Mouse (Mus musculus): ENCODE results near the gene Syne1.

Syne1 gene

DNA sequence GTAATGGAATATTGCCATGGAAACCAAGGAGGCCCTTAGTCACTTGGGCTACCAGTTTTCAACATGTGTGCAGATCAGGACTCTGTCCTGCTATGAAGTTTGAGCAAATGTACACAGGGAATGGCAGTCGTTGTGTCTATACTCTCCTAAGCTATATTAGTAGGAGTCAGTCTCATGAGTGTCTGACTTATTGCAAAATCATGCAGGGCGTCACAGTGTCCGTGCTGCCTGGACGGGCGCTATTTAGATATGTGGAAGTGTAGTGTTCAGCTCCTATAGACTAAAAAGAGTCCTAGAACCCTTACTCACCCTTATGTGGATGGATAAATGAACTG, 261.7 kb downstream of the Syne1 start:
- no peak for DNase-seq

DNA sequence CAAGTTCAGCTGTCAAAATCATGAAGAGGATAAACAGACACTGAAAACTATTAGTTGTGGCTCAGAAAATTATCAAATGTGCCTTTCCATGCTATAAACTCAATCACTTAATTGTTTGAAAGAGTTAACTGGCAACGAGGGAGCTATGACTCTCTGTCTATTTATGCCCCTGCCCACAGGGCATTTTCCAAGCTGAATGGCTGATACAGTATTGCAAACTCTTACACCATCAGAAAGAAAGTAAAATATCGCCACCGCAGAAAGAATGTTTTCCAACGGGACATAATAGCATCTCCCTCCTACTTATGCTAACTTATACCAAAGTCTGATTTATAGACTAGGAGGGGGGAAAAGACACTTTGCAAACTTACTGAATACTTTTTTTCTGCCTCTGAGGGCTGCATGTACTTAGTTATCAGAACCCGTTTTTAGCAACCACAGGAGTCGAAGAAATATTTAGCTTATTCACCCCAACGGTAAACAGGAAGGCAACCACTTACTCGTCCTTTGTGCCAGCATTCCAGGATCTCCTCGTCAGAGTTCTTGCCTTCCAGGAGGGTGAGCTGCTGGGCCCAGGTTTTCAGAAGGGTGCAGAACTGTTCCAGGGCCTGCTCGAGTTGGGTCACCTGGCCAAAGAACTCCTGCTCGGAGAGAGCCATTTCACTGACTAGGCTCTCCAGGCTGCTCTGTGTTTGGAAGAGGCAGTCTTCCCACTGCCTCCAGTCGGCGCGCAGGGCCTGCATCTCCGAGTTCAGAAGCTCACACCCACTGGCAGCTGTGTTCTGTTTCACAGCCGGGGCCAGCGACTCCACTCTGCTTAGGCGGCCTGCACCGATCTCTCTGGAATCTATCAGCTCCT, 262.3 kb downstream of the Syne1 start:
- DNase-seq, result peak; percentile 31 to 32

DNA sequence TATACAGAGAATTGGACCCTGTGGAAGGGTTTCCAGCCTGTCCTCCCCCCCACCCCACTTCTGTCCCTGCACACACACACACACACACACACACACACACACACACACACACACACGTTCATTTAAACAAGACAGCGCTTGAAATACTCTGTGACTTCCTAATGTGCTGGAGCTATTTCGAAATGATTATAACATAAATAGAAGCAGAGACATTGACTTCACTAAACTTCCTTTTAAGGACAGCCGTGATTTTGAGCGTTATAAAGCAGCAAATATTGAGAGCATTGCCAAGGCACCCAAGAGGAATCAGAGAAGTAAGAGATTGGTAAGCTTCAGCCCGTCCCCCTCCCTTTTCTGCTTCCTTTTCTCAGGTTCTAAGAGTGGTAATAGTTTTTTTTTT, 263.0 kb downstream of the Syne1 start:
- no peak for DNase-seq

DNA sequence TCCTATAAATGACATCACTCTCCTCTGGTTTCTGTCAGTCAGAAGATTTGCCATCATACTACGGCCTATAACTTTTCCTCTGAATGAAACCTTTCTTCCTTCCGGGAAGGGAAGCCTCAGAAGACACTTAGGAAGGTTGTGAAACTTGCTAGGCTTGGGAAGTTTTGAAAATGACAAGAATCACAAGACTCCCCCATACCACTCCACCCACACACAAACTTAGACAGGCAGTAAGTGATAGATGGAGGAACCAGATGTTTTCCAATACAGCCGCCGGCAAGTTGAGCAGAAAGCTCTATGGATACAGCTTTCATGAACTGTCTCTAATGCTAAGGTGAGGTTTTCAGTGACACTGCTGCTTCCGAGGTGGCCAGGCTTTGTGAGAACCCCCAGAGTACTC, 275.5 kb downstream of the Syne1 start:
- no peak for DNase-seq

DNA sequence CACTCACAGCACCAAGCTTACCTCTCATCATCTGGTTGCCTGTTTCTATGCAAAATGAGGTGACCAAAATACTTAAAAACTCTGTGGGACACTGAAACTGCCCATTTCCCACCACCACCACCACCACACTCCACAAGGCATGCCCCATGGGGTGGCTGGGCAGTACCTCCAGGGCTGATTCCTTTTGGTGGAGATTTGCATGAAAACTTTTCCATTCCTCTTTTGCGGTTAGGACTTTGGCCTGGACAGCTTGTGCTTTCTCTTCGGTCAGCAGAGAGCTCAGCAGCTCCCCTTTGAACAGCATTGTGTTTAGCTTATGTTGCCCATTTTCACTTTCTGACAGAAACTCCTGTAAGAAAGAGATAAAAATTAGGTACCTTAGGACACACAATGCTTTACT, 280.6 kb downstream of the Syne1 start:
- DNase-seq, result peak in 1 of 2 experiments; percentile 47

DNA sequence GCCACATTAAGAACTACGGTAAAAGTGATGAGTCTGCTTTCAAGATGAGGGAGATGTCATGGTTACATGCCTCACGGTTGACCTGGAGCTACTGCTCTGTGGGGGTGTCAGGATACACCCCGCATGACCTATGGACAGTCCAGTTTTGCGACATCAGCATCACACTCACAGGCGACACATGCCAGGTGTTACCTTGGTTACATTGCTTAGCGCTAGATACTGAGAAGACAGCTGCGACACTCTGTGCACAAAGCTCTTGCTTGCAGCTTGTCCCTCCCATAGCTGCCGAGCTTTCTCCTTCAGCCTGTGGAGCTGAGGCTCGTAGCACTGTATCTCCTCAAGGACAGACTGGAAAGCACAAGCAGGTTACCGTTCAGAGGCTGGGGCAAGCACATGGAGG, 286.9 kb downstream of the Syne1 start:
- DNase-seq, result no peak

DNA sequence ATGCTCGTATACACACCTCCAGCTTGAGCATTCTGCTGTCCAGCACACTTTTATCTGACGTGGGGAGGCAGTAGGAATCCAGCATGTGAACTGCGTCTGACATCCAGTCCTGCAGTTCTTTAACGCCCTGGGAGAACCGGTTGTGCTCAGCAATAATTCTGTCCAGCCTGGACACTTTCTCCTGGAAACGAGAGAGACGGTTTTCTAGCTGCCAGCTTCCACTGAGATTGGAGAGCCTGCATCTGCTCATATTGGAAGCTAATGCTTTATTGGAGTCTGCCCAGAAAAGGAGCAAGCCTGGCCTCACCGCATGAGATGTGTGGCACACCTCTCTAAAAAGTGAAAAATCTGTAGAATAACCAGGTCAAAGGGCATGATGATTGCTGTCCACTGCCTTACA, 288.6 kb downstream of the Syne1 start:
- no peak for DNase-seq

DNA sequence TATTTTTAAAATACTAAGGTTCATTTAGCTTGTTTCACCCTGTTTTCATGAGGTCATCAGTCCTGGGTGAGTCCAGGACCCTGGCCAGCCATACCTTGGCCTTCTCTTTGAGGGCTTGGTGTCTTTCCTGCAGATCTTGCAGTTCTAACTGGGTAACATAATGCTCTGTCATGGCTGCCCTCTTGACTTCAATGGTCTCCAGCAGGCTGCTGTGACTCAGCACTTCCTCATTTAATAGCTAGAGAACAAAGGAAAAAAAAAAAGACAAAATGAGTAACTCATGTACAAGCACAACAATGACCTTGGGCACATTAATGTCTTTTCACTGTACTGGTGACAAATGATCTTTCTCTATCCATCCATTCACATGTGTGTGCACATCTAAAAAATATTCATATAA, 294.6 kb downstream of the Syne1 start:
- no peak for DNase-seq

DNA sequence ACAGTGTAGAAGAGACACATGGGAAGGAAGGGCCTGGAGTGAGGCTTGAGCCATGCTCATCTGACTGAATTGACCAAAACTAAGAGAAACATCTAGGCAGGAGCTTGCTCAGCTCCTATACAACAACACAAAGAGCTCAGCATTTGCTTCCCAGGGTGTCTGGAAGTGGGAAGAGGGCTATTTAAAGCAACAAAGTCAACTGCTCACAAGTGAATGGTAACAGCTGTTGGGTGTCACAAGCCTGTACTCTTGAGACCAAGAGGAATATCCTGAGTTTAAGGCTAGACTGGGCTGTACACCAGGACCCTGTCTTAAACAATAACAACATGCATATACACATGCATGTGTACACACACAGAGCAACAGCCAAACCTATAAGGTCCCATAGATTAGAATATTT, 297.5 kb downstream of the Syne1 start:
- no peak for DNase-seq

DNA sequence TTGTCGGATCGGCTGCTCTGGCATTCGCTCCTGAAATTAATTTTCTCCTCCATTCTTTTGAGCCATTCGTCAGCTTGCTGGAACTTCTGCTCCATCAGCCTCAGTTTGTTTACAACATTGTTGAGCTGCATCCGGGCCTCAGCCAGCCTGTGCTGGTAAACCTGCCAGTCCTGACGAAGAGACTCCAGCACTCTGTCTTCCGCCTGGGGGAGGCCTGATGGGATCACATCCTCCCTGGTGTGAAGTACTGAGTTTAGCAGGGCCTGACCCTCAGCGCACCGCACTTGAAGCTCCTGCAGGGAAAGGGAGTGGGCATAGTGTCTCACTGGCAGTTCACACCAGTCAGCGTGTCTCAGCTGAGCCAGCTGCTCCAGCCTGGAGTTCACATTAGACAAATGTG, 300.6 kb downstream of the Syne1 start:
- DNase-seq, result no peak

DNA sequence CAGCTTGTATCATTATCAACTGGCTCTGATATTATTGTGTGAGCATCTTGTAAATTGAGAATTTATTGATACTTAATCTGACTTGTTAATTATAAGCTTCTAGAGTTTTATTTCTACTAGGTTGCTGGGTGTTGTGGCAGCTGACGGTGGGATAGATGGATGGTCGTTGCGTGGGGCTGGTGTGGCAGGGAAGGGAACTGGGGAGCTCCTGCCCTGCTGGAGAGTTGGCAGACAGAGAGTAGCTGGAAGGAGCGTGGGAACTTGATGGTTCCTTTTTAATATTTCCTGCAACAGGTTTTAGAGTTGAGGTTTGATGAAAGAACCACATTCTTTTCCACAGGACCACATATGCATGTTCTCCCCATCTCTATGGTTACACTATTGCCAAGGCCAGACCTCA, 311.6 kb downstream of the Syne1 start:
- no peak for DNase-seq

DNA sequence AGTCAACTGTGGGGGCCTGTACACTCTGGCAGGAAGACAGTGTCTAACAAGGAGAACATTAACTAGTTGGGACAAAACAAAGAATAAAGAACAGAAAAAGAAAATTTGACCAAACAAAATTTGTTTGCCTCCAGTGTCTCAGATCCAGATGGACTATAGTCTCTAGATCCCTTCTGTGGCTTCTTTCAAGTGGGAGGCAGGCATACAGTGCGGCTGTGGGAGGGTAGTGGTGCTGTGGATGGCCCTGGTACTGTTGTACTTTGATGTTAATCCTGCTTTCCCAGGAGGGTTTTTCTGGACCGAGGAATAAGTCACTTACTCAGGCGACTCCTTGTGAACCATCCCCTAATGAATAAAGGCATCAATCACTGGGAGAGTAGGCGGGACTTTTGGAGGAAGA, 314.4 kb downstream of the Syne1 start:
- no peak for DNase-seq

DNA sequence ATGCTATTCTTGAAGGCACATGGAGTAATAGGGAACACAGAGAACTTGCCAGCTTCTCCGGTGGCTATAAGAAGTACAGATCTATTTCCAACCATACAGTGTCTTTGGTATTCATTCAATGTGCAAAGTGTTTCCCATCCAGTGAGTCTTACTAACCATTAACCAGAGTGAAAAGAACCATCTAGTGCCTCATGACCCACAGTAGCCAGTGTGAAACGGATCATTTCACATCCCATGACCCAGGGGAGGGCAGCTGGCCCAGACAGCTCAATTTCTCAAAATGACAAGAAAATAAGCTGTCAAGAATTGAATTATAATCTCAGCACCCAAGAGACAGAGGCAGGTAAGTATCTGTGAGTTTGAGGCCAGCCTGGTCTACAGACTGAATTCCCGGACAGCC, 315.1 kb downstream of the Syne1 start:
- peak; percentile 42 to 56 for DNase-seq

DNA sequence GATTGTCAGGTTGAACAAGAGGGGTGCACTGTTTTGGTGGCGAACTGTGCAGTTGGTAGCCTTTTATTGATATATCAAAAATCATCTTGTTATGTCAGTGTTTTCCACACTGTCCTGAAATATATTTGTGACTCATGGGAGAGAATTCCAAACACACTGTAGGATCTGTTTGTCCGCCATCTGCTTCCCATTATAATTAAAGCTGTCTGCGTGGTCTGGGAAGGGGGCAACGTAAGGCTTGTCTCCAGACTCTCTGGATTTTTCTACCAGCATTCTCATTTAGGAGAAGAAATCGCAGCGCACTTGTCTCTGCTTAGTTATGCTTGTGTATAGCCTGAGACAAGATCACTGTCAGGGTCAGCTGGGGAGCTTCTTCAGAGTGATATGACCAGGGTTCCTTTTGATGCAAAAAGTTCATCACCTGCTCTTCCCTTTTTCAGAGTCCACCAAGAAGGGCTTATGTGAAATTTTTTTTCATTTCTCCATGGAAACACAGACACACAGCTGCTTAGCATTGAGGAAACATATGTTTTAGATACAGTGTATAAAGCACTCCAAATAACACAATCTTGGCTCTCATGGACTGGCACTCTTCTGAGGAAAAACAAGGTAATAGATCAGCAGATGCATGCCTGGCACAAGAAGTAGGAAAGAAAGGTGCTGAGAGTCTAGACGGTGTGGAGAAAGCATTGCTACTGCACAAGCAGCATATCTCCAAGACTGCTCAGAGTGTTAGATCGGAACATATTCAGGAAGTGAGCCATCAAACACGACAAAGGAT, 316.4 kb downstream of the Syne1 start:
- DNase-seq, result no peak

DNA sequence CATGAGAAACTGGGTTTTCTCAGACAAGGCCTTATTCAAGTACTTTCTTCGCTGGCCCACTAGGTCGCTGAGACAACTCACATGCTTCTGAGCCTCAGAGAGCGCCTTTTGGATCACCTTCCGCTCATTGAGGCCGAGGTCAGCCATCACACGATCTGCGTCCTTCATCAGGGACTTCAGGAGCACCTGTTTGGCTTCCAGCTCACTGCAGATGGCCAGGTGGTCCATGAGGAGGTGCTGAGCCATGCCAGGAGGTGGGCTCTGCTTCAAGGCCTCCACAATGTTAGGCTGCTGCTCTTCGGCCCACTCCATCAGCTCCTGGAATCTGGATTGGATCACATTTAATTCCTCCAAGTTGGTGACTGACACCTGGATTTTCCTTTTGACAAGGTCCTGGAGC, 322.2 kb downstream of the Syne1 start:
- DNase-seq, result no peak

DNA sequence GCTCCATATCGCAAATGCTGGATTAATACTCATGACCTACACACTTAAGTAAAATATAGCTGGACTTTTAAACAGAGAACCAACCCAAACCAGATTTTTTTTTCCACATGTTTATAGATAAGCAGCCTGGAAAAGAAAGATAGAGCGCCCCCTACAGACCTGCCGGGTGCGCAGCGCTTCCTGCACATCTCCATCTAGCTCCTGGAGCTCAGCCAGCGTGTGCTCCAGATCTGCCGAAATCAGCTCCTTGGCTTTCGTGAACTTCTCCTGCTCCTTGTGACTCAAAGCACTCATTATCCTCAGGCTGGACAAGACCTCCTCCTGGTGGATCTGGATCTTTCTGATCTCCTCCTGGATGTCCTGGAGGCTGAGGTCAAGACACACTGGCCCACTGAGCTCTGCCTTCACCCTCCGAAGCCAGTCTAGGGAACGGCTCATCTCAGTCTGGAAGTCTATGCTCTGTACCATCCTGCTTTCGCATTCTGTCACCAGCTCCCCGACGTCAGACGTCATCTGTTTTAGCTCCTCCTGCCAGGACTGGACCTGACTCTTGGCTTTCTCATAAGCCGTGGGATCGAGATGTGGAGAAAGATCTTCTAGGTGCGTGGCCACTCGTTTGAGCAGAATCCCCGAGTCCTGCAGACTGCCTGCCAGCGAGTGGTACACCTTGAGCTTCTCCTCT, 323.7 kb downstream of the Syne1 start:
- DNase-seq, result peak in 1 of 2 experiments; percentile 10

DNA sequence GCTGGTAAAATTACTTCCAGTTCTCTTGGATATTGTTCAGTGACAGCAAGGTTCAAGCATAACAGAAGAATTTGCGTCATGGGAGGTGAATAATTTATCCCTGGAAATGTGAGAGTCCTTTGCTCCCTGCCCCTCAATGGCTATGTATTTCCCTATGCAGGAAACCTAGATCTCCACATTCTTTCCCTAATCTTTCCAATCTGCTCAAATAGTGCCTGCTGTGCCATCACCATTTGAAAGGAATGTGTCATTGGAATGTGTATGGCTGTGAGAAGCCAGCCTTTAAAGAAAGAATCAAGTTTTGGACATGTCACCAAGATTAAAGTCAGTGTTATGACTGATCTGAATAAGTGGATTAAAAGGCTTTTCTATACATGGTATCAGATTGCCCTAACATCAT, 335.3 kb downstream of the Syne1 start:
- no peak for DNase-seq

DNA sequence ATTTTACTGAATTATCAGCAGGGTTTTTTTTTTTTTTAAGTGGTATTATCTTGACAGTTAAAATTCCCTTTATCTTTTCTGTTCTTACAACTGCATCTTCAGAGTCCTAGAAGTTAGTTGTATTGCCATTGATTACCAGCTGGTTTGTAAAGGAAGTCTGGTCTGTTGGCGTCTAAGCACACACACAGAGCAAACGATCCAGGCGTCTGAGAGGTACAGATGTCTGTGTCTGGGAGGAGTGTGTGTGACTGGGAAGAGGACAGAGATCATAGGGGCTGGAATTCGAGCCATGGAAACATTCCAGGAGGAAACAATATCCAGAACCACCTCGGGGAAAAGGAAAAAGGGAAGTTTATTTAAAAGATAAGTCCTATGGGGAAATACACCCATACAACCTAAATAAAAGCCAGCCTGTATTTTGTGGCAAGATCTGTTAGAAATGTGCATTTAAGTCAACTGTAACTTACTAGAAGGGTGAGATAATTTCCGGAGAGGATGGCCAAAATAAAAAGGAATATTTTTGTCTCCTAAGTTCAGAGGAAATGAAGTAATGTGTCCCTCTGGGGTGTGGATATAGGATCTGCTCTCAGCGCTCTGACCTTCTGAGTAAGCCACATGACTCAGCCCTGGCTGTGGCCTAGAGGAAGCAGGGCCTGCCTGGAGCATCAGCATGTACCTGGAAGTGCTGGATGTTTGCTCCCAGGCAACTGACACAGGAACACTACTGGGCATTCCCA, 343.2 kb downstream of the Syne1 start:
- DNase-seq, result peak; percentile 32 to 37

DNA sequence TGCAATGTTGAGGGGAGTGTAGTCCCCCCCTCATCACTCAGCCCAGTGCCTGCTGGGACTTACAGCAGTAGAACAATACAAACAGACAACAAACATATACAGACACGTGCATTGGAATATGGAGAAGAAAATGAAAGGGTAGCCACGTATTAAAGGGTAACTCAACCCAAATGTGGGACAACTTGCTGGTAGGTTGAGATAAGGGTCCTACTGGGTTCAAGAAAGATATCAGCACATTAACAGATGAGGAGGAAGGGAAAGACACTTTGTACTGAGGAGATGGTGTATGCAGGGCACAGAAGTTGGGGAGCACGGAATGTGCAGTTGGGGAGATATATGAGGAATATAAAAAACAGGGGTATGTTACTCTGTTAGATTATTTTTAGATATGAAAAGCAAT, 345.3 kb downstream of the Syne1 start:
- no peak for DNase-seq

DNA sequence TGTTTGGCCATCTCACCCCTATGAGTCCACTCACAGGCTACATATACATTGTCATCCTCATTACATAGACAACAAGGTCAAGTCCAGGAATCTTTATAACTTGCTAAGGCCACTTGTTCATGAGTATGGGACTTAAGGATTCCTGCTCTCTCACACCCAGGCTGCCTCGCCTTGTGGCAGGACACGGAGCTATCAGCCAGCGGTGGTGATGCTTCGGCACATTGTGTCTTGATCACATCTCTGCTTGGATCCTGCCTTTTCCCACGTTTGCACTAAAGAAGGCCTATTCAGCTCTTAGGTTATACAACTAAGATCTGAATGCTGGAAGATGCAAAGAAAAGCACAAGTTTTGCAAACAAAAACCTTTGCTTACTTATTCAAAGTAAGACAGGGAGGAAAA, 345.7 kb downstream of the Syne1 start:
- no peak for DNase-seq

DNA sequence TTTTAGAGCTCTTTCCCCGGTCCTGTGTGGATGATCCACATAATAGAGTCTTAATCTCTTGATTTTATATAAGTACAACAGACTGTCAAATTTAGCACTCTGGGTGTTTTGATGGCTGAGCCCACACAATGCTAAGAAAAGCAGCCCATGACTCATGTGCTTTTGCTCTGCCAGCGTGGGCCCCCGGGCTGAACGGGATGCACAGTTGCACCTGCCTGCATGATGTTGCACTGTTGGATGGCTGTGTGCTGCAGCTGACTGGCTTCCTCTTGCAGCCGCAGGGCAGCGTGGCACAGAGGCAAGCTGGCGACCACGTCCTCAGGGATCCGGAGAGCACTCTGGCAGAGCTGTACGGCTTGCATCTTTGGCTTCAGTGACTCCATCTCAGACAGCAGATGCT, 347.4 kb downstream of the Syne1 start:
- DNase-seq, result no peak

DNA sequence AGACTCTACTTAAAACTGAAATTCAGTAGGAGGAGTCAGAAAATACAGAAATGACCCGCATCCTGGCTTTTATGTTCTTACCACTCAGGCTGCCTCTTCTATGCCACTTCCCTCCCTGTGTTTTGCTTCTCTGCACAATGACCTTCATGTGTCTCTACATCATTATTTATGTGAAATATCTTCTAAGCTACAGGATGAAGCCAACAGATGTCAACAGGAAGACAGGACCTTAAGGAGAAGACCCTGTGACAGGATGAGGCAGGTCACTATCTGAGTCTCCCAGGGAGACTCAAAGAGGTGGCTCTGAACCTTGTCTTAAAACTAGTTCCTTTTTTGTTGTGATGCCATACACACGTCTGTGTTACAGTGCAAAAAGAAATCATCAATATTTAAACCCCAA, 353.9 kb downstream of the Syne1 start:
- DNase-seq, result no peak

DNA sequence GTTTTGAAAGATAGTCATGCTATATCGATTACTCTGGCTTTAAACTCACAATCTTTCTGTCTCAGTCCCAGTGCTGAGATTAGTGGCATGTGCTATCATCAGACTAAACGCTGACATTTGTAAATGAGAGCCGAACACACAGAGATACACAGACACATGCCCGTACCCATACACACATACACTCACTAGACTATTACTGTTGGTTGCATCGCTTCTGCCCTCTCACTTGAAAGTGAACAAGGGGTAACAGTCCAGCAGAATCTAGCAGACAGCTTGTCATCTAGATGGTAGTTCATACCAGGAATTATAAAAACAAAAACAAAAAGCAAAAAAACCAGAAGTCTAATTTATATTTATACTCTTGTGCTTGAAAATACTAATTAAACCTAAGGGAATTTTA, 355.0 kb downstream of the Syne1 start:
- no peak for DNase-seq
